Mouse (Mus musculus): ENCODE data around the gene Polr1a. TPM values are rescaled to one million over a fixed set of nuclear protein-coding genes. Genes with fewer than 3 reads are reported as not detected.

The Polr1a gene
- 35.6 and 38.3 TPM in 2 replicates for polyA plus RNA-seq (2015; fragmentation: Nextera tagmentation; extraction: Ambion mirVana)

GRCm38 (mm10) chr6:71908481-71909381 is at the start of gene Polr1a, which contains the start of gene Ptcd3:
Gene Polr1a, plus strand, starts transcription at chr6:71909053.
Gene Ptcd3, minus strand, starts transcription at chr6:71908750.
- ATAC-seq (ENCODE audit: low FRiP score, low TSS enrichment): peak; percentile 93
- H3K4me1 ChIP-seq (ENCODE audit: insufficient read depth, low read length): peaks cover 14% of the 10 kb centered on the region; the same call in 1 of the 2 replicates
- H3K27me3 ChIP-seq (ENCODE audit: insufficient read depth, low read length): no peaks in the 10 kb centered on the region
- peak within 1 kb of the TSS; percentile 83 for H3K9ac ChIP-seq (replicated peaks; ENCODE audit: low read length)
- H3K36me3 ChIP-seq (ENCODE audit: insufficient read depth, low read length): peaks cover 25% of the 10 kb centered on the region
- H3K9me3 ChIP-seq (ENCODE audit: low read length): no peaks in the 10 kb centered on the region
- H3K4me2 ChIP-seq (replicated peaks; ENCODE audit: low read depth, low read length): peak within 1 kb of the TSS; percentile 84
- WGBS: under 1% methylated on average over 58 of the region's 58 CpGs
- H3K27ac ChIP-seq (ENCODE audit: low read length): peak within 1 kb of the TSS; percentile 74
- H3K4me3 ChIP-seq (ENCODE audit: low read length): peak within 1 kb of the TSS; percentile 85

GRCm38 (mm10) chr6:71867751-71868150 is 41.1 kb upstream of the Polr1a start:
- Histone ChIP-seq H3K36me3 (ENCODE audit: insufficient read depth, low read length) (peaks cover 71% of the 10 kb centered on the region), H3K27ac (ENCODE audit: low read length) (no peak overlapping the region), H3K9ac (replicated peaks; ENCODE audit: low read length) (no peak overlapping the region), H3K4me2 (replicated peaks; ENCODE audit: low read depth, low read length) (no peak overlapping the region), H3K9me3 (ENCODE audit: low read length) (peaks cover 7% of the 10 kb centered on the region; the same call in 1 of the 2 replicates), H3K4me3 (ENCODE audit: low read length) (no peak overlapping the region), H3K4me1 (ENCODE audit: insufficient read depth, low read length) (no peaks in the 10 kb centered on the region), H3K27me3 (ENCODE audit: insufficient read depth, low read length) (no peaks in the 10 kb centered on the region)
- no peak for ATAC-seq (ENCODE audit: low FRiP score, low TSS enrichment)
- 82% methylated on average over 2 of the region's 2 CpGs for WGBS

- no peak for ATAC-seq (ENCODE audit: low FRiP score, low TSS enrichment)
- H3K9me3 ChIP-seq (ENCODE audit: low read length): peaks cover 7% of the 10 kb centered on the region; the same call in 1 of the 2 replicates
- no peak overlapping the region for H3K4me2 ChIP-seq (replicated peaks; ENCODE audit: low read depth, low read length)
- no peak overlapping the region for H3K9ac ChIP-seq (replicated peaks; ENCODE audit: low read length)
- 97% methylated on average over 1 of the region's 1 CpGs for WGBS
- no peaks in the 10 kb centered on the region for H3K4me1 ChIP-seq (ENCODE audit: insufficient read depth, low read length)
- peaks cover 70% of the 10 kb centered on the region for H3K36me3 ChIP-seq (ENCODE audit: insufficient read depth, low read length)
- no peaks in the 10 kb centered on the region for H3K27me3 ChIP-seq (ENCODE audit: insufficient read depth, low read length)
- no peak overlapping the region for H3K4me3 ChIP-seq (ENCODE audit: low read length)
- H3K27ac ChIP-seq (ENCODE audit: low read length): no peak overlapping the region
Measured at GRCm38 (mm10) chr6:71868809-71869208, 40.0 kb upstream of the Polr1a start.

- H3K4me1 ChIP-seq (ENCODE audit: insufficient read depth, low read length): no peaks in the 10 kb centered on the region
- no peaks in the 10 kb centered on the region for H3K9me3 ChIP-seq (ENCODE audit: low read length)
- peaks cover 73% of the 10 kb centered on the region for H3K36me3 ChIP-seq (ENCODE audit: insufficient read depth, low read length)
Measured at GRCm38 (mm10) chr6:71871396-71871795, 37.5 kb upstream of the Polr1a start.

GRCm38 (mm10) chr6:71877965-71878760 is 30.7 kb upstream of the Polr1a start:
- H3K27ac ChIP-seq (ENCODE audit: low read length): no peak overlapping the region
- no peaks in the 10 kb centered on the region for H3K27me3 ChIP-seq (ENCODE audit: insufficient read depth, low read length)
- H3K4me1 ChIP-seq (ENCODE audit: insufficient read depth, low read length): no peaks in the 10 kb centered on the region
- 91% methylated on average over 3 of the region's 3 CpGs for WGBS
- peaks cover 78% of the 10 kb centered on the region for H3K36me3 ChIP-seq (ENCODE audit: insufficient read depth, low read length)
- no peak overlapping the region for H3K9ac ChIP-seq (replicated peaks; ENCODE audit: low read length)
- no peak overlapping the region for H3K4me2 ChIP-seq (replicated peaks; ENCODE audit: low read depth, low read length)
- no peak overlapping the region for H3K4me3 ChIP-seq (ENCODE audit: low read length)
- no peaks in the 10 kb centered on the region for H3K9me3 ChIP-seq (ENCODE audit: low read length)
- ATAC-seq (ENCODE audit: low FRiP score, low TSS enrichment): no peak

More at GRCm38 (mm10) chr6:71871396-71871795, 37.5 kb upstream of the Polr1a start:
- Histone ChIP-seq H3K4me3 (ENCODE audit: low read length) (no peak overlapping the region), H3K4me2 (replicated peaks; ENCODE audit: low read depth, low read length) (no peak overlapping the region), H3K27me3 (ENCODE audit: insufficient read depth, low read length) (no peaks in the 10 kb centered on the region), H3K9ac (replicated peaks; ENCODE audit: low read length) (no peak overlapping the region), H3K27ac (ENCODE audit: low read length) (no peak overlapping the region)
- WGBS: 93% methylated on average over 9 of the region's 9 CpGs
- no peak for ATAC-seq (ENCODE audit: low FRiP score, low TSS enrichment)

GRCm38 (mm10) chr6:71893263-71893662 is 15.6 kb upstream of the Polr1a start:
- H3K4me1 ChIP-seq (ENCODE audit: insufficient read depth, low read length): no peaks in the 10 kb centered on the region
- no peaks in the 10 kb centered on the region for H3K27me3 ChIP-seq (ENCODE audit: insufficient read depth, low read length)
- H3K9me3 ChIP-seq (ENCODE audit: low read length): no peaks in the 10 kb centered on the region
- ATAC-seq (ENCODE audit: low FRiP score, low TSS enrichment): no peak
- H3K27ac ChIP-seq (ENCODE audit: low read length): no peak overlapping the region
- no peak overlapping the region for H3K9ac ChIP-seq (replicated peaks; ENCODE audit: low read length)
- peaks cover 68% of the 10 kb centered on the region for H3K36me3 ChIP-seq (ENCODE audit: insufficient read depth, low read length)
- H3K4me3 ChIP-seq (ENCODE audit: low read length): no peak overlapping the region
- WGBS: 96% methylated on average over 4 of the region's 4 CpGs
- no peak overlapping the region for H3K4me2 ChIP-seq (replicated peaks; ENCODE audit: low read depth, low read length)

GRCm38 (mm10) chr6:71907702-71908235 is 1.1 kb upstream of the Polr1a start:
- WGBS: 6% methylated on average over 4 of the region's 4 CpGs

GRCm38 (mm10) chr6:71909384-71909783 is 531 bp downstream of the Polr1a start:
- Histone ChIP-seq H3K4me3 (ENCODE audit: low read length) (peak overlapping the region; percentile 85), H3K4me2 (replicated peaks; ENCODE audit: low read depth, low read length) (peak overlapping the region; percentile 84), H3K4me1 (ENCODE audit: insufficient read depth, low read length) (peaks cover 14% of the 10 kb centered on the region; the same call in 1 of the 2 replicates), H3K27ac (ENCODE audit: low read length) (no peak overlapping the region), H3K9ac (replicated peaks; ENCODE audit: low read length) (peak overlapping the region; percentile 83), H3K36me3 (ENCODE audit: insufficient read depth, low read length) (peaks cover 22% of the 10 kb centered on the region), H3K9me3 (ENCODE audit: low read length) (no peaks in the 10 kb centered on the region), H3K27me3 (ENCODE audit: insufficient read depth, low read length) (no peaks in the 10 kb centered on the region)
- peak; percentile 52; the same call in 1 of the 2 replicates for ATAC-seq (ENCODE audit: low FRiP score, low TSS enrichment)
- 19% methylated on average over 10 of the region's 10 CpGs for WGBS

More at GRCm38 (mm10) chr6:71907702-71908235, 1.1 kb upstream of the Polr1a start:
- H3K4me2 ChIP-seq (replicated peaks; ENCODE audit: low read depth, low read length): peak overlapping the region; percentile 84
- H3K9ac ChIP-seq (replicated peaks; ENCODE audit: low read length): peak overlapping the region; percentile 83
- ATAC-seq (ENCODE audit: low FRiP score, low TSS enrichment): no peak
- H3K4me3 ChIP-seq (ENCODE audit: low read length): peak overlapping the region; percentile 85
- no peak overlapping the region for H3K27ac ChIP-seq (ENCODE audit: low read length)
- no peaks in the 10 kb centered on the region for H3K27me3 ChIP-seq (ENCODE audit: insufficient read depth, low read length)
- no peaks in the 10 kb centered on the region for H3K9me3 ChIP-seq (ENCODE audit: low read length)
- H3K36me3 ChIP-seq (ENCODE audit: insufficient read depth, low read length): peaks cover 23% of the 10 kb centered on the region
- H3K4me1 ChIP-seq (ENCODE audit: insufficient read depth, low read length): peaks cover 14% of the 10 kb centered on the region; the same call in 1 of the 2 replicates

GRCm38 (mm10) chr6:71909840-71910239 is 987 bp downstream of the Polr1a start:
- Histone ChIP-seq H3K9ac (replicated peaks; ENCODE audit: low read length) (no peak overlapping the region), H3K4me2 (replicated peaks; ENCODE audit: low read depth, low read length) (peak overlapping the region; percentile 84), H3K9me3 (ENCODE audit: low read length) (no peaks in the 10 kb centered on the region), H3K36me3 (ENCODE audit: insufficient read depth, low read length) (peaks cover 21% of the 10 kb centered on the region), H3K27ac (ENCODE audit: low read length) (no peak overlapping the region), H3K4me1 (ENCODE audit: insufficient read depth, low read length) (peaks cover 14% of the 10 kb centered on the region; the same call in 1 of the 2 replicates), H3K27me3 (ENCODE audit: insufficient read depth, low read length) (no peaks in the 10 kb centered on the region), H3K4me3 (ENCODE audit: low read length) (peak overlapping the region; percentile 85)
- WGBS: 78% methylated on average over 6 of the region's 6 CpGs
- ATAC-seq (ENCODE audit: low FRiP score, low TSS enrichment): no peak
